ENCODE assay signal across 8 mouse cellular contexts in the genomic region with DNA sequence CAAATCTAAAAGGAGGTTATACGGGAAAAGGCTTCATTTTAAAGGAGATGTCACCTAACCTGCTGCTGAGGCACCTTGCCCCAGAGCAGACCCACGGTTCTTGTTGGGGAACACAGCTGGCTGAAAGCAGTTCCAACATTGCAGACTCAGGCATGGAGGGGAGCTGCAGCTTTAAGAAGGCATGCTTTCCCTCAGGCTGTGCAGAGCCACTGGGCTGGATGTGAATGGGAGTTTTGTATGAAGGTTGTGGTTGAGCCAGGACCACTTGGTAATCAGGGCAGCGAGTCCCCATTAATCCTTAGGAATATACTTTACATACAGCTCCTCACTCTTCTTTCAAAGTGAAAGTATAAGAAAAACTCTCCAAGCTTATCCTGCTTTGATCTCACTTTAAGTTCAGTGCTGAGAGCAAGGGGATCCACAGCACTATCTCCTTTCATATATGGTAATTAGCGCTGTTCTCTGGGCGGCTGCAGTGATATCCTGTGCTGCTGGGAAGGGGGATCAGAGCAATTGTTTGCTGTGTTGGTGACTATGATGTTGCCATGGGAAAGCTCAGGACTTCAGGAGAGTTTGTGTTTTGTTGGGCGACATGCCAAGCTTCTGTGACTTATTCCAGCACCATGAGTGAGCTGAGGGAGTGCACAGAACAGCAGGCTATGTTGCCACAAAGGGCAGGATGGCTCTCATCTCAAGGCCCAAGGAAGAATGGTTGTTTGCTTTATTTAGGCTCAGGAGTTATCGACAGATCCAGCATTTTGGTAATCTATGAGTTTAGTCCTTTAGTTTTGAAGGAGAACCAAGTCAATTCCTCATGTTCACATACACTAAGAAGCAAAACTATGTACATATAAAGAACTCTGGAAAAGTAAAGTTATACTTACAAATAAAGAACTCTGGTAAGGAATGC. TPM values are rescaled to one million over a fixed set of nuclear protein-coding genes. Genes with fewer than 3 reads are reported as not detected.
A peak's percentile ranks its signal among the peaks of the same experiment; 100 is the strongest.
DNase-seq lines count a peak whose midpoint lies in the region; ATAC-seq and TF ChIP-seq lines count a peak whose summit lies in the region.

No protein-coding gene starts in this region.

- H3K36me3 ChIP-seq in hindbrain, embryonic 15.5 days = no peaks in the 10 kb centered on the region

- peak overlapping the region; percentile 39 for H3K4me2 ChIP-seq in hindbrain, embryonic 15.5 days

- H3K27ac ChIP-seq in gastrocnemius, adult 2 months = peak overlapping the region; percentile 76
- peak overlapping the region; percentile 66 for H3K27ac ChIP-seq in hindbrain, embryonic 15.5 days (replicated peaks)

- no peaks in the 10 kb centered on the region for H3K27me3 ChIP-seq in hindbrain, embryonic 15.5 days

- intact Hi-C loops in gastrocnemius, adult 2 months (cut with DNase I) = no loop called here

- DNase-seq in adrenal gland, adult (ENCODE audit: inconsistent age in 2 of 2, low spot score in 1 of 2) = peak; percentile 75 to 92
- DNase-seq in cerebellum, postnatal 4 days (ENCODE audit: low spot score in 2 of 2) = peak; percentile 23 to 57
- peak; percentile 62 for DNase-seq in gastrocnemius, adult 2 months
- peak; percentile 57 to 78 for DNase-seq in layer of hippocampus, postnatal 14 days (ENCODE audit: low spot score in 2 of 2)
- DNase-seq in lung, postnatal 4 days = peak; percentile 78 to 82
- peak; percentile 57 for DNase-seq in right cerebral cortex, postnatal 14 days

- H3K9ac ChIP-seq in hindbrain, embryonic 15.5 days = 0 out of 2 replicates have a peak overlapping the region, but pooled peaks have one; percentile 2

- H3K4me3 ChIP-seq in gastrocnemius, adult 2 months = peak overlapping the region; percentile 44
- H3K4me3 ChIP-seq in hindbrain, embryonic 15.5 days = no peak overlapping the region

- peaks cover 31% of the 10 kb centered on the region for H3K4me1 ChIP-seq in hindbrain, embryonic 15.5 days (replicated peaks)

- no peak for TF ChIP-seq CTCF in gastrocnemius, adult 2 months (IDR thresholded peaks at IDR 0.05)

- ATAC-seq in hindbrain, embryonic 15.5 days (ENCODE audit: low FRiP score, low read depth) = peak; percentile 96
- no peak for ATAC-seq in granulocyte monocyte progenitor cell, adult 5-6 weeks (replicated peaks; ENCODE audit: poor library complexity, severe bottlenecking)

- 11% methylated on average over 7 of the region's 7 CpGs for WGBS in hindbrain, embryonic 15.5 days

- H3K9me3 ChIP-seq in hindbrain, embryonic 15.5 days = no peaks in the 10 kb centered on the region

RNA-seq across cellular contexts. Expression of a gene that starts 21.3 kb away (rescaled TPM):
- not detected for total RNA-seq in gastrocnemius, adult 2 months (2021)
- not detected in 2 replicates for polyA plus RNA-seq in hindbrain, embryonic 15.5 days (2015; fragmentation: Nextera tagmentation; extraction: Ambion mirVana)
- total RNA-seq in layer of hippocampus, postnatal 14 days (2021) = not detected
- not detected in 2 replicates for total RNA-seq in granulocyte monocyte progenitor cell, adult 5-6 weeks (2014; fragmentation: Nextera tagmentation)
- not detected in 2 replicates for total RNA-seq in granulocyte monocyte progenitor cell, adult 5-6 weeks (2017)
